Mouse (Mus musculus): ENCODE data around the gene Mettl7b.

The Mettl7b gene

GRCm38 (mm10) chr10:128919966-128920365, 40.8 kb downstream of the Mettl7b start:
- no peak for DNase-seq (ENCODE audit: low read depth, low spot score)

GRCm38 (mm10) chr10:128919203-128919631, 41.6 kb downstream of the Mettl7b start:
- DNase-seq (ENCODE audit: low read depth, low spot score) = no peak

GRCm38 (mm10) chr10:128918246-128918645, 42.5 kb downstream of the Mettl7b start:
- DNase-seq (ENCODE audit: low read depth, low spot score) = no peak

GRCm38 (mm10) chr10:128917400-128917799, 43.4 kb downstream of the Mettl7b start:
- no peak for DNase-seq (ENCODE audit: low read depth, low spot score)

GRCm38 (mm10) chr10:128916665-128917064, 44.1 kb downstream of the Mettl7b start:
- no peak for DNase-seq (ENCODE audit: low read depth, low spot score)

GRCm38 (mm10) chr10:128915550-128915949, 45.2 kb downstream of the Mettl7b start:
- DNase-seq (ENCODE audit: low read depth, low spot score) = no peak

- DNase-seq (ENCODE audit: low read depth, low spot score) = no peak
Observed at GRCm38 (mm10) chr10:128913696-128914095, 47.1 kb downstream of the Mettl7b start.

- DNase-seq (ENCODE audit: low read depth, low spot score) = no peak
Observed at GRCm38 (mm10) chr10:128913219-128913618, 47.6 kb downstream of the Mettl7b start.

- DNase-seq (ENCODE audit: low read depth, low spot score) = no peak
Observed at GRCm38 (mm10) chr10:128912791-128913190, 48.0 kb downstream of the Mettl7b start.

- no peak for DNase-seq (ENCODE audit: low read depth, low spot score)
Observed at GRCm38 (mm10) chr10:128912268-128912667, 48.5 kb downstream of the Mettl7b start.

GRCm38 (mm10) chr10:128911430-128911829, 49.4 kb downstream of the Mettl7b start:
- DNase-seq (ENCODE audit: low read depth, low spot score) = no peak

- DNase-seq (ENCODE audit: low read depth, low spot score) = no peak
Observed at GRCm38 (mm10) chr10:128910066-128910841, 50.5 kb downstream of the Mettl7b start.

GRCm38 (mm10) chr10:128909567-128910028, 51.2 kb downstream of the Mettl7b start:
- DNase-seq (ENCODE audit: low read depth, low spot score) = no peak

GRCm38 (mm10) chr10:128908778-128909448, 51.9 kb downstream of the Mettl7b start:
- no peak for DNase-seq (ENCODE audit: low read depth, low spot score)

Measured in brain, embryonic 18.5 days (tissue).